Mouse (Mus musculus) hindbrain, embryonic 15.5 days (tissue): Measurements from ENCODE around the gene Slc25a48. TPM values are rescaled to one million over a fixed set of nuclear protein-coding genes. Genes with fewer than 3 reads are reported as not detected.

ENCODE experiments used
- ATAC-seq: fragments of 200-750 bp; cut with Nextera tagmentation; 2 replicates; pipeline ENCODE4 v1.8.0; 2017; ENCODE audit warnings: low read depth, moderate number of reproducible peaks, moderate TSS enrichment; ENCODE audit not compliant: low FRiP score
- H3K27ac ChIP-seq: fragments of 300-500 bp; sonication (generic); replicated peaks from 2 replicates; pipeline ENCODE4 v1.5.1; 2015; ENCODE audit warnings: mild to moderate bottlenecking, inconsistent platforms
- H3K27me3 ChIP-seq: fragments of 300-500 bp; sonication (generic); 2 replicates; pipeline ENCODE4 v1.6.1; 2015; ENCODE audit warnings: control low read depth, inconsistent platforms
- H3K36me3 ChIP-seq: fragments of 300-500 bp; sonication (generic); 2 replicates; pipeline ENCODE4 v1.6.1; 2015; ENCODE audit warnings: control low read depth, inconsistent platforms
- H3K4me1 ChIP-seq: fragments of 300-500 bp; sonication (generic); replicated peaks from 2 replicates; pipeline ENCODE4 v1.6.1; 2015; ENCODE audit warnings: control low read depth, inconsistent platforms
- H3K4me2 ChIP-seq: fragments of 300-500 bp; sonication (generic); 2 replicates; pipeline ENCODE4 v1.6.1; 2015; ENCODE audit warnings: moderate library complexity, mild to moderate bottlenecking, inconsistent platforms
- H3K4me3 ChIP-seq: fragments of 300-500 bp; sonication (generic); 2 replicates; pipeline ENCODE4 v1.5.1; 2015; ENCODE audit warnings: mild to moderate bottlenecking, inconsistent platforms
- H3K9ac ChIP-seq: fragments of 300-500 bp; sonication (generic); 2 replicates; pipeline ENCODE4 v1.6.1; 2015; ENCODE audit warnings: inconsistent platforms
- H3K9me3 ChIP-seq: fragments of 300-500 bp; sonication (generic); 2 replicates; pipeline ENCODE4 v1.6.1; 2016; ENCODE audit warnings: control low read depth, inconsistent platforms
- WGBS: fragments of 180-500 bp; shearing (Covaris S2); methylation state at CpG from one replicate; pipeline ENCODE4 v1.1.7; 2015; 5-methylcytosine and 5-hydroxymethylcytosine counted together
- polyA plus RNA-seq: library from polyadenylated mRNA; unstranded; fragments of >200 nt; fragmentation: Nextera tagmentation; extraction: Ambion mirVana; gene quantifications from 2 replicates; pipeline ENCODE4 v1.2.1, GENCODE M21; 2015

Slc25a48 gene
- polyA plus RNA-seq, 1 experiment from 2014 or later, result not detected

GRCm38 (mm10) chr13:56458001-56458400 lies 19.8 kb downstream of the Slc25a48 start:
- H3K4me2 ChIP-seq, result no peak overlapping the region
- H3K27ac ChIP-seq, result no peak overlapping the region
- no peak overlapping the region for H3K9ac ChIP-seq
- H3K36me3 ChIP-seq, result no peaks in the 10 kb centered on the region
- H3K4me1 ChIP-seq, result 0 out of 2 replicates have a peak, but pooled peaks cover 3% of the 10 kb centered on the region
- no peaks in the 10 kb centered on the region for H3K9me3 ChIP-seq
- ATAC-seq, result no peak
- WGBS, result 33% methylated on average over 9 of the region's 9 CpGs
- 0 out of 2 replicates have a peak, but pooled peaks cover 4% of the 10 kb centered on the region for H3K27me3 ChIP-seq
- no peak overlapping the region for H3K4me3 ChIP-seq

- no peak for ATAC-seq
- Histone ChIP-seq H3K9ac (no peak overlapping the region), H3K36me3 (no peaks in the 10 kb centered on the region), H3K4me3 (no peak overlapping the region), H3K4me2 (no peak overlapping the region), H3K4me1 (0 out of 2 replicates have a peak, but pooled peaks cover 3% of the 10 kb centered on the region), H3K9me3 (no peaks in the 10 kb centered on the region), H3K27ac (no peak overlapping the region), H3K27me3 (0 out of 2 replicates have a peak, but pooled peaks cover 4% of the 10 kb centered on the region)
- 89% methylated on average over 4 of the region's 4 CpGs for WGBS
Measured at GRCm38 (mm10) chr13:56461460-56461859, 23.3 kb downstream of the Slc25a48 start.

- Histone ChIP-seq H3K9me3 (no peaks in the 10 kb centered on the region), H3K27me3 (no peaks in the 10 kb centered on the region), H3K4me1 (0 out of 2 replicates have a peak, but pooled peaks cover 3% of the 10 kb centered on the region), H3K27ac (no peak overlapping the region), H3K4me2 (no peak overlapping the region), H3K4me3 (no peak overlapping the region), H3K36me3 (no peaks in the 10 kb centered on the region), H3K9ac (no peak overlapping the region)
- peak; percentile 42; the same call in 1 of the 2 replicates for ATAC-seq
- WGBS, result 74% methylated on average over 4 of the region's 4 CpGs
Measured at GRCm38 (mm10) chr13:56462791-56463190, 24.6 kb downstream of the Slc25a48 start.

- no peaks in the 10 kb centered on the region for H3K36me3 ChIP-seq
- H3K4me1 ChIP-seq, result 0 out of 2 replicates have a peak, but pooled peaks cover 2% of the 10 kb centered on the region
- no peak overlapping the region for H3K27ac ChIP-seq
- H3K4me3 ChIP-seq, result no peak overlapping the region
- no peak overlapping the region for H3K4me2 ChIP-seq
- WGBS, result 66% methylated on average over 7 of the region's 7 CpGs
- peak; percentile 63 for ATAC-seq
- H3K9ac ChIP-seq, result no peak overlapping the region
- H3K9me3 ChIP-seq, result no peaks in the 10 kb centered on the region
- H3K27me3 ChIP-seq, result no peaks in the 10 kb centered on the region
Measured at GRCm38 (mm10) chr13:56463261-56463660, 25.1 kb downstream of the Slc25a48 start.

- Histone ChIP-seq H3K4me2 (no peak overlapping the region), H3K27me3 (no peaks in the 10 kb centered on the region), H3K9ac (no peak overlapping the region), H3K27ac (no peak overlapping the region), H3K4me3 (no peak overlapping the region), H3K9me3 (no peaks in the 10 kb centered on the region), H3K36me3 (no peaks in the 10 kb centered on the region), H3K4me1 (no peaks in the 10 kb centered on the region)
- ATAC-seq, result no peak; the same call in 1 of the 2 replicates
- 71% methylated on average over 6 of the region's 6 CpGs for WGBS
Measured at GRCm38 (mm10) chr13:56463750-56464149, 25.6 kb downstream of the Slc25a48 start.

- no peak overlapping the region for H3K27ac ChIP-seq
- H3K4me2 ChIP-seq, result no peak overlapping the region
- no peak overlapping the region for H3K4me3 ChIP-seq
- H3K36me3 ChIP-seq, result no peaks in the 10 kb centered on the region
- no peaks in the 10 kb centered on the region for H3K9me3 ChIP-seq
- 98% methylated on average over 7 of the region's 7 CpGs for WGBS
- H3K9ac ChIP-seq, result no peak overlapping the region
- H3K4me1 ChIP-seq, result peaks cover 7% of the 10 kb centered on the region
- no peak for ATAC-seq
- H3K27me3 ChIP-seq, result no peaks in the 10 kb centered on the region
Measured at GRCm38 (mm10) chr13:56467786-56468185, 29.6 kb downstream of the Slc25a48 start.

- Histone ChIP-seq H3K36me3 (no peaks in the 10 kb centered on the region), H3K9me3 (no peaks in the 10 kb centered on the region), H3K4me1 (peaks cover 7% of the 10 kb centered on the region), H3K4me2 (no peak overlapping the region), H3K4me3 (no peak overlapping the region), H3K27me3 (no peaks in the 10 kb centered on the region), H3K27ac (no peak overlapping the region), H3K9ac (no peak overlapping the region)
- ATAC-seq, result no peak
- WGBS, result 90% methylated on average over 4 of the region's 4 CpGs
Measured at GRCm38 (mm10) chr13:56468536-56468935, 30.4 kb downstream of the Slc25a48 start.

- ATAC-seq, result no peak
- WGBS, result 90% methylated on average over 6 of the region's 6 CpGs
- no peaks in the 10 kb centered on the region for H3K36me3 ChIP-seq
- no peaks in the 10 kb centered on the region for H3K27me3 ChIP-seq
- peaks cover 7% of the 10 kb centered on the region for H3K4me1 ChIP-seq
- no peak overlapping the region for H3K9ac ChIP-seq
- no peak overlapping the region; the same call in 1 of the 2 replicates for H3K27ac ChIP-seq
- no peak overlapping the region for H3K4me2 ChIP-seq
- no peak overlapping the region for H3K4me3 ChIP-seq
- H3K9me3 ChIP-seq, result no peaks in the 10 kb centered on the region
Measured at GRCm38 (mm10) chr13:56471211-56471610, 33.1 kb downstream of the Slc25a48 start.

- Histone ChIP-seq H3K27me3 (no peaks in the 10 kb centered on the region), H3K4me1 (peaks cover 7% of the 10 kb centered on the region), H3K36me3 (no peaks in the 10 kb centered on the region), H3K27ac (no peak overlapping the region), H3K9me3 (no peaks in the 10 kb centered on the region), H3K4me3 (no peak overlapping the region), H3K9ac (no peak overlapping the region), H3K4me2 (no peak overlapping the region)
- WGBS, result 66% methylated on average over 9 of the region's 9 CpGs
- ATAC-seq, result no peak
Measured at GRCm38 (mm10) chr13:56471951-56472350, 33.8 kb downstream of the Slc25a48 start.

GRCm38 (mm10) chr13:56472661-56473060 lies 34.5 kb downstream of the Slc25a48 start:
- H3K9me3 ChIP-seq, result no peaks in the 10 kb centered on the region
- no peaks in the 10 kb centered on the region for H3K27me3 ChIP-seq
- WGBS, result 96% methylated on average over 9 of the region's 9 CpGs
- ATAC-seq, result no peak
- no peak overlapping the region for H3K9ac ChIP-seq
- no peak overlapping the region for H3K27ac ChIP-seq
- no peaks in the 10 kb centered on the region for H3K36me3 ChIP-seq
- no peak overlapping the region for H3K4me3 ChIP-seq
- H3K4me1 ChIP-seq, result peaks cover 9% of the 10 kb centered on the region
- H3K4me2 ChIP-seq, result no peak overlapping the region

GRCm38 (mm10) chr13:56475363-56475762 lies 37.2 kb downstream of the Slc25a48 start:
- H3K4me3 ChIP-seq, result no peak overlapping the region
- no peak overlapping the region; the same call in 1 of the 2 replicates for H3K4me2 ChIP-seq
- no peak overlapping the region for H3K27ac ChIP-seq
- H3K36me3 ChIP-seq, result no peaks in the 10 kb centered on the region
- peaks cover 9% of the 10 kb centered on the region for H3K4me1 ChIP-seq
- no peaks in the 10 kb centered on the region for H3K9me3 ChIP-seq
- peak; percentile 65 for ATAC-seq
- H3K27me3 ChIP-seq, result no peaks in the 10 kb centered on the region
- WGBS, result 31% methylated on average over 4 of the region's 4 CpGs
- H3K9ac ChIP-seq, result no peak overlapping the region

GRCm38 (mm10) chr13:56476790-56477189 lies 38.6 kb downstream of the Slc25a48 start:
- H3K9ac ChIP-seq, result no peak overlapping the region
- H3K4me3 ChIP-seq, result no peak overlapping the region
- H3K36me3 ChIP-seq, result no peaks in the 10 kb centered on the region
- 0 out of 2 replicates have a peak, but pooled peaks cover 2% of the 10 kb centered on the region for H3K4me1 ChIP-seq
- no peak overlapping the region for H3K4me2 ChIP-seq
- H3K9me3 ChIP-seq, result no peaks in the 10 kb centered on the region
- WGBS, result 75% methylated on average over 5 of the region's 5 CpGs
- H3K27ac ChIP-seq, result no peak overlapping the region
- no peaks in the 10 kb centered on the region for H3K27me3 ChIP-seq
- ATAC-seq, result no peak

GRCm38 (mm10) chr13:56477271-56477670 lies 39.1 kb downstream of the Slc25a48 start:
- no peak overlapping the region for H3K4me3 ChIP-seq
- ATAC-seq, result no peak
- no peaks in the 10 kb centered on the region for H3K9me3 ChIP-seq
- H3K27ac ChIP-seq, result no peak overlapping the region
- no peaks in the 10 kb centered on the region for H3K36me3 ChIP-seq
- WGBS, result 59% methylated on average over 6 of the region's 6 CpGs
- no peak overlapping the region for H3K4me2 ChIP-seq
- 0 out of 2 replicates have a peak, but pooled peaks cover 2% of the 10 kb centered on the region for H3K4me1 ChIP-seq
- H3K9ac ChIP-seq, result no peak overlapping the region
- H3K27me3 ChIP-seq, result no peaks in the 10 kb centered on the region
